Mouse (Mus musculus): ENCODE measurements at regions not wholly inside any gene's neighbourhood (a gene's known extent, or its start where the extent isn't known, plus 50 kb on each side); places are given as distances from the start of the nearest gene placed in this dataset.
"Not testable (repeated sequence)": the region's sequence is repeated elsewhere in the genome, so short reads cannot be mapped to it uniquely, and the experiment has no call there.

DNA sequence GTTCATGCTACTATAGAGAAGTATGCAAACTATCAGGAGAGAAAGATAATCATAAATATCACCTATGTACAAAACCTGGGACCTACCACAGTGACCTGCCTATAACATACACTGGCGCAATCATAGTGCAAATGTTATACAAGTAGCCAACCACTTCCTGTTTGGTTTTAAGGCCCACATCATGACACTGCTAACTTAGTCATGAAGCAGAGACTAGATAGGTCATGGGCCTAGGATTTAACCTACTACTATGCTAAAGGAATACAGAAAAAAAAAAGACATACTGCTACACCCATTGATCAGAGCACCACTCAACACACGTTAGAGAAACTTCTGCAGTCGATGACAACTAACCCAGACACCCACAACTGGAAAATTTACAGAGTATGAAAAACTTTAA lies 498.6 kb upstream of the Acvr2a start:
- no peak for DNase-seq

- DNase-seq = no peak
Measured at GRCm38 (mm10) chr2:48316180-48316889, 497.6 kb upstream of the Acvr2a start.

DNA sequence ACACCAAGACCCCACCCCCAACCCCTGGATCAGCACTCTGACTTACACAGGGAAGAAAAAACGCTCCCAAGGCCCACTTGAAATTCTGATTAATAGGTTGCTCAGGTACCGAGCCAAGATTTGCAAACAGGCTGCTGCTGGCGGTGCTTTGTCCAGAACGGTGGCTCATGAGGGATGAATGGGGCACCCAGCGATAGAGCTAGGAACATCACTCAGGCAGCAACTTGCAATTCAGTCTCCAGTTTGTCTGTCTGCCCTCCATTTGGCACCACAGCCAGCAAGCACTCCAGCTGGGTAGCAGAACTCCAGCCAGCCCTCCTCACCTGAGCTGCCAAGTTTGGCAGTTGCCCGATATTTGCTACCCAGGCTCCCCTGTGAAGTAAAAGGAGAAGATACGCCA lies 496.1 kb upstream of the Acvr2a start:
- no peak for DNase-seq

- DNase-seq = no peak
Measured at GRCm38 (mm10) chr2:48318384-48319030, 495.4 kb upstream of the Acvr2a start.

GRCm38 (mm10) chr2:48321471-48321870 lies 492.4 kb upstream of the Acvr2a start:
- no peak for DNase-seq

- DNase-seq = no peak
Measured at GRCm38 (mm10) chr2:48322278-48322677, 491.6 kb upstream of the Acvr2a start.

GRCm38 (mm10) chr2:48328204-48328603 lies 485.7 kb upstream of the Acvr2a start:
- no peak for DNase-seq

DNA sequence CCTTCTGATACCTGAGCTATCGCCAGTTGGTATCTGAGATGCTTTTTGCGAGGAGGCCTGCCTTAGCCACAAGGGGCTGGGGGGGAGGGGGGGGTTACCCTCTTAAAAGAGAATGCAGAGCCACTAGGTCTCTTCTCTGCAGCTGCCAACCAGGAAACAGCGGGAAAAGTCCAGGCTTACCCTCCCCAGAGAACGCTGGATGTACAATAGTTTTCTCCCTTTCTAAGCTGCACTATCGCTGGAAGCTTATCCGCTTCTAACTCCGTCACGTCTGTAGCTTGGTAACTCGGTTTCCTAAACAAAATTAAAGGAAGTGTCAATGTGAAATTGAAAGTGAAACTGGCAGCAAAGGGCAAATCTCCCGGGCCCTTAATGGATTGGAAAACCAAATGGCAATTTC lies 481.1 kb upstream of the Acvr2a start:
- no peak for DNase-seq

DNA sequence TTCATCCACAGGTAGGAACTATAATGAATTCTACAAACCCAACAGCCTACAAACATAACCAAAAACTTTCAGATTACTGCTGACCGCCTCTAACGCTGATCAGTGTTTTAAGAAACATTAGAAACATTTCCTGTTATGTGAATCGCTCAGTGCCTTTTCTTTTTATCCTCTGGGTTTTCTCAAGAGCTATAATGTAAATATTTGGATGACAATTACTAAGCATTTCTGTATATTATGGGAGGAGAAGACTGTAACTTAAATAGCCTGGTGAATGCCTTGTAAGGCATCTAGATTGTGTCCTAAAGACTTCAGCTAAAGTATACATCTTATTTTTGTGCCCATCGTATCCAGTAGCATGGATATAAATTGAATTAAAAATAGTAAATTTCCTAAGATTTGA lies 465.9 kb upstream of the Acvr2a start:
- DNase-seq = no peak

- DNase-seq = no peak
Measured at GRCm38 (mm10) chr2:48349794-48350193, 464.1 kb upstream of the Acvr2a start.

GRCm38 (mm10) chr2:48350206-48350605 lies 463.7 kb upstream of the Acvr2a start:
- no peak for DNase-seq

- DNase-seq = not testable (repeated sequence)
Measured at GRCm38 (mm10) chr2:48371572-48371971, 442.3 kb upstream of the Acvr2a start.

GRCm38 (mm10) chr2:48373086-48373485 lies 440.8 kb upstream of the Acvr2a start:
- no peak for DNase-seq

- DNase-seq = no peak
Measured at GRCm38 (mm10) chr2:48374302-48374701, 439.6 kb upstream of the Acvr2a start.

DNA sequence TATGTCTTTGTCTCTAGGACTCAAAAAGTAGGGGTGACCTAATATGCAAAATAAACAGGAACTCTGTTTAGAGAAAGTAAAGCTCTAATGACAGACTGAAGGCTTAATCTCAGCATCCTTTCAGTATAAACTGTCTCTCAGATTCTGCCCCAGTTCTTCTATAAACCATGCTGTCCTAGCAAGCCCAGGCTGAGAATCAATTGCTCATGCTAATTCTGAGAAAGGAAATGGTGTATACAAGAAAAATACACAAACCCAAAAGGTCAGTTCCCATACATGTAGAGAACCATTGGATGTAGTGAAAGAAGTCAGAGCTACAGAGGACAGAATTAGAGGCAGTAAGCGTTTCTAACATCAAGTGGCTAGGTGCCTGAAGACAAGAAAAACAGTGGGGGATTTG lies 435.7 kb upstream of the Acvr2a start:
- DNase-seq = no peak

- no peak for DNase-seq
Measured at GRCm38 (mm10) chr2:48378749-48379148, 435.2 kb upstream of the Acvr2a start.

- no peak for DNase-seq
Measured at GRCm38 (mm10) chr2:48380140-48380539, 433.8 kb upstream of the Acvr2a start.

DNA sequence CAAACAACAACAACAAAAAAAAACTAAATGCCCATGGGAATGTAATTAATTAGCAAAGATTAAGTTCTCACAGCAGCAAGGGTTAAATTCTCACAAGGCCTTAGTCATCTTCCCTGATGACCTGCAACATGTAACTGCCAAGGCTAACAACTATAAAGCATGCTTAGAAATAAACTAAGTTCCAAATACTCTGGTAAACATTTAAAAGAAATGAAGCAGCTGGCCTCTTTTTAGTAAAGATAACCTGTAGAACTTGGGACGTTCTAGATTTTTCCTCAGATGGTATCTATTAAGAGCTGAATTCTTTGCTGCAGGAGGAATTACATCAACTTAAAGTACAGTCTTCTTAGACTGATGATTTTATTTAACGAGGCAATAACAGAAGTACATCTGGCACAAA lies 433.1 kb upstream of the Acvr2a start:
- DNase-seq = no peak

DNA sequence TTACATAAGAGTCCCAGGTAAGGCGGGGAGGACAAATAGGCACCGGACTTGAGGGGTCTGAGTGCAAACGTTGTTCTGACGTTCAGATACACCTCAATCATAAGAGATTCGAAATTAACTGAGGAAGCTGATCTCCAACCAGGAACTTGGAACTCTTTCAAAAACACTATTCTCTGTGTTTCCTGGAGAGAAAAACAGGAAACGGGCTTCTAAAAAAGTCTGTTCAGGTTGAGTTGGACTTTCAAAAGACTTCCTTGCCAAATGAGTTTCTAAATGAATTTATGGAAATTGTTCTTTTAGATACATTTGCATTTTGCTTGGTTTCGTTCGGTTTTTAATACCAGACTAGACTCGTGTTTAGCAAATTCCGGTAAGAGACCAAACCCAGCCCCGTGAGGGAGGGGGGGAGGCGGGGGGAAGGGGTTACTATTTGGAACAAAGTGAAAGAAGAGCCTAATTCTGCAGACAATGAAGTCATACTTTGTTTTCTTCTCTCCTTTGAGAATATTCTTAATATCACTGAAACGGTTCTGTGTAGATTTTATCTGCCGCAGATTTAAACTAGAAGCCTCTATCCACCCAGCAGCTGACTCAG lies 432.3 kb upstream of the Acvr2a start:
- no peak for DNase-seq

DNA sequence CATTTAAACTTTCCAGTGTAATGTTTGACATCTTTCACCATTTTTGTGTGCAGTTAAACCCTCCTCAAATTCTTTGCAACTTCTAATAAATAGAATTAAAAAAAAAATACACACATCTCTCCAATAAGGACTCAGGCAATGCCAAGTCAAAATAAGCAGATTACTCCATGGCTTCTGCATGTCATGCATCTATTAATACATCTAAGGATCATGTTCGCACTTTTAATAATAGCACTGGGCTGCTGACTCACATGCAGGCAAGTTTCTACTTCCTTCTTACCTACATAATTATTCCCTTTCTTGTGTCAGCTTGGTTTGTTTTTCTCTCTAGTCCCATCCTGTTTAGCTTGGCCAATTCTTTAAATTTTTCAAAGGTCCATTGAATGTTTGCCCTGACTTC lies 415.4 kb upstream of the Acvr2a start:
- no peak for DNase-seq

GRCm38 (mm10) chr2:48399191-48399590 lies 414.7 kb upstream of the Acvr2a start:
- no peak for DNase-seq

DNA sequence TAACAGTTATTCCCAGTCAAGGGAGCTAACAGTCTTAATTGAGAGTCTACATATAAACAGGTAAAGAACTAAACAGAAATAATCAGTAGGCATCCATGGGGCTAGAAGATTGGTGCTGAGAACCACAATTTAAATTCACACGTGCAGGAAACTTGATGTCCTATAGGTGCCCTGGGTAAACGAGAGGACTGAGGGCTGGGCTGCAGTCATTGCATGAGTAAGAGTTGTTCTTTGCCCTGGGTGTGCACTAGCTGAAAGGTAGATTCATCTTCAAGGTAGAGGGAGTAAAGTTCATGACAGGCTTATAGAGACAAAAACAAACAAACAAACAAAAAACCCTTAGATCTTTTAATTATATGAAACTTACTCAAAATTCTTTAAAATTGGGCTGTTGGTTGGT lies 411.1 kb upstream of the Acvr2a start:
- DNase-seq = no peak

DNA sequence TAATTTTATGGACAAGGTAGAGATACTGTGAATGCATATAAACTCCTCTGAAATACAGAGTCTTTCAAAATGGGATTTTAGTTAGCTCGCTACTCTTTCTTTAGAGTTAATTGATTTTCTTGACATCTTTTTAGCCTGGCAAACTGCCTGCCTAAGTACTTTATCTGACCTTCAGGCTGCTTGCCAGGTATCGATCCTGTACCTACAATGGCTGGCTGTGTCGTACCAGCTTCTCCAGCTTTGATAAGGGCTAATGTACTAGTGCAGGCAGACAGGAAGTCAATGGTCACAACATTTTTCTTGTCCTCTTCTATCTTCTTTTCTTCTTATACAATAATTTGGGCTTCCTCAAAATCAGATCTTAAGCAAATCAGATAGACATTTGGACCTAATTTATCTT lies 409.4 kb upstream of the Acvr2a start:
- DNase-seq = no peak

- DNase-seq = no peak
Measured at GRCm38 (mm10) chr2:48407876-48408275, 406.0 kb upstream of the Acvr2a start.

Measured in adrenal gland, adult 2 months (tissue).